Mouse (Mus musculus) embryonic facial prominence, embryonic 15.5 days (tissue): Measurements from ENCODE around the gene Gga1. TPM values are rescaled to one million over a fixed set of nuclear protein-coding genes. Genes with fewer than 3 reads are reported as not detected.
A peak's percentile ranks its signal among the peaks of the same experiment; 100 is the strongest.

ENCODE experiments used
- ATAC-seq: fragments of 200-750 bp; cut with Nextera tagmentation; 2 replicates; pipeline ENCODE4 v1.8.0; 2017; ENCODE audit warnings: low read depth, moderate TSS enrichment; ENCODE audit not compliant: insufficient number of reproducible peaks, low FRiP score, low TSS enrichment
- H3K27ac ChIP-seq: fragments of 300-500 bp; sonication (generic); replicated peaks from 2 replicates; pipeline ENCODE4 v1.5.1; 2015; ENCODE audit warnings: mild to moderate bottlenecking, inconsistent platforms
- H3K27me3 ChIP-seq: fragments of 300-500 bp; sonication (generic); 2 replicates; pipeline ENCODE4 v1.6.1; 2015; ENCODE audit warnings: inconsistent platforms
- H3K36me3 ChIP-seq: fragments of 300-500 bp; sonication (generic); 2 replicates; pipeline ENCODE4 v1.6.1; 2015; ENCODE audit warnings: mild to moderate bottlenecking, inconsistent platforms
- H3K4me1 ChIP-seq: fragments of 300-500 bp; sonication (generic); 2 replicates; pipeline ENCODE4 v1.6.1; 2015; ENCODE audit warnings: inconsistent platforms
- H3K4me2 ChIP-seq: fragments of 300-500 bp; sonication (generic); replicated peaks from 2 replicates; pipeline ENCODE4 v1.6.1; 2015; ENCODE audit warnings: mild to moderate bottlenecking, inconsistent platforms
- H3K4me3 ChIP-seq: fragments of 300-500 bp; sonication (generic); replicated peaks from 2 replicates; pipeline ENCODE4 v1.5.1; 2015; ENCODE audit warnings: mild to moderate bottlenecking, inconsistent platforms
- H3K9ac ChIP-seq: fragments of 300-500 bp; sonication (generic); 2 replicates; pipeline ENCODE4 v1.6.1; 2015; ENCODE audit warnings: inconsistent platforms
- H3K9me3 ChIP-seq: fragments of 300-500 bp; sonication (generic); replicated peaks from 2 replicates; pipeline ENCODE4 v1.6.1; 2016; ENCODE audit warnings: inconsistent platforms
- WGBS: fragments of 180-500 bp; shearing (Covaris S2); methylation state at CpG from one replicate; pipeline ENCODE4 v1.1.7; 2015; 5-methylcytosine and 5-hydroxymethylcytosine counted together
- polyA plus RNA-seq: library from polyadenylated mRNA; unstranded; fragments of >200 nt; fragmentation: Nextera tagmentation; extraction: Ambion mirVana; gene quantifications from 2 replicates; pipeline ENCODE4 v1.2.1, GENCODE M21; 2015

Gene Gga1
- polyA plus RNA-seq, 1 experiment from 2014 or later, result 62.0 TPM

DNA sequence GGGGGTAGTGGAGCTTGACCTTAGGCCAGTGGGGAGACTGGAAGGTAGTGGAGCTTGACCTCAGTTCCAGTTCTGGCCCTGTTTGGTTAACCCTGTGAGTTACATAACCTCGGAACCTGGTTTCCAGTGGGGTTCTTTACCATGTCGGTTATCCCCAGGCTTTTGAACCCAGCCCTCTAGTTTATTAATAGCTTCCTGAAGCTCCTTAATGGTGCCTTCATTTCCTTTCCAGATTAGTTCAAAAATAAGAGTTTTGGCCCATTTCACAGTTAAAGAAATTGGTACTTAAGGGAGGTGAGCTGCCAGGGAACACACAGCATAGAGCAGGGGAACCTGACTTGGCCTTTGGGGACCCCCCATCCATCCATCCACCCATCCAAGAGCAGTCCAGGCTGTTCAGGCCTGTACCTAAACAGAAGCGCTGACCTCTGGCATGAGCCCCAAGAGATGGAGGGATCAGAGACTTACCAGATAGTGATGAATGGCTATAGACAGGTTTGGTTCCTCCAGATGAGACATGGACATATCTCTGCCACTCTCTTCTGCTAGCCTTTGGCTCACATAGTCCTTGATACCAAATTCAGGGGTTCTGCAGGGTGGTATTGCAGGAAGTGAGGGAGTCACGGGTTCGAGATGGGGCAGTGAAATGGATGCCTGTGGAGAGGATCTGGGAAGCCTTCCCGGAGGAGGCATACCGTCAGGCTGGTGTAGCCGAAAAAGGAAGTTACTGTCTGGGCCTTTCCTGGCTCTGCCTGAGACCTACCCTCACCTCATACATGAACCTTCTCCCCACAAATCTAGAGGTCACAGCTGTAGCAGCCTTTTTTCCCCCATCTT is 38.1 kb downstream of the Gga1 start:
- ATAC-seq, result no peak
- Histone ChIP-seq H3K4me2 (peak overlapping the region; percentile 95), H3K27ac (no peak overlapping the region), H3K9me3 (no peaks in the 10 kb centered on the region), H3K36me3 (peaks cover 32% of the 10 kb centered on the region), H3K4me1 (peaks cover 28% of the 10 kb centered on the region), H3K9ac (peak overlapping the region; percentile 69; the same call in 1 of the 2 replicates), H3K27me3 (no peaks in the 10 kb centered on the region), H3K4me3 (peak overlapping the region; percentile 76)
- 43% methylated on average over 8 of the region's 8 CpGs for WGBS

DNA sequence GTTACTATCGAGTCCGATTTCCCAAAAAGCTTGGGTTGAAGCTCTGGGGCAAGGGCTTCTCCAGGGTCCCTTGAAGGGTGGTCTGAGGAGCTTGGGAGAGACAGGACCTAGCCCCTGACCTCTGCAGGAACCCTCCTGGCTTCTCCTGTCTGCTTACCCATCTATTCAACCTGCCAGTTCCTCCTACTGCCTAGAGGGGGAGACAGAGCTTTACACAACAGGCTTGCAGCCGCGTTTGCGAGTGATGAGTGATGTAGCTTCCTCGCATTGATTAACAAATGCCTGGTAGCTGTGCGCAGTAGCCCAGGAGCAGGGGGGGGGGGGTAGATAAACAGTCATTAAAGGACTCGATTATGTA is 38.6 kb downstream of the Gga1 start:
- H3K9me3 ChIP-seq, result no peaks in the 10 kb centered on the region
- 8% methylated on average over 8 of the region's 8 CpGs for WGBS
- H3K36me3 ChIP-seq, result peaks cover 26% of the 10 kb centered on the region
- ATAC-seq, result no peak
- peak overlapping the region; percentile 95 for H3K4me2 ChIP-seq
- 0 out of 2 replicates have a peak overlapping the region, but pooled peaks have one; percentile 74 for H3K27ac ChIP-seq
- peaks cover 33% of the 10 kb centered on the region for H3K4me1 ChIP-seq
- H3K4me3 ChIP-seq, result peak overlapping the region; percentile 76
- no peak overlapping the region for H3K9ac ChIP-seq
- H3K27me3 ChIP-seq, result no peaks in the 10 kb centered on the region

DNA sequence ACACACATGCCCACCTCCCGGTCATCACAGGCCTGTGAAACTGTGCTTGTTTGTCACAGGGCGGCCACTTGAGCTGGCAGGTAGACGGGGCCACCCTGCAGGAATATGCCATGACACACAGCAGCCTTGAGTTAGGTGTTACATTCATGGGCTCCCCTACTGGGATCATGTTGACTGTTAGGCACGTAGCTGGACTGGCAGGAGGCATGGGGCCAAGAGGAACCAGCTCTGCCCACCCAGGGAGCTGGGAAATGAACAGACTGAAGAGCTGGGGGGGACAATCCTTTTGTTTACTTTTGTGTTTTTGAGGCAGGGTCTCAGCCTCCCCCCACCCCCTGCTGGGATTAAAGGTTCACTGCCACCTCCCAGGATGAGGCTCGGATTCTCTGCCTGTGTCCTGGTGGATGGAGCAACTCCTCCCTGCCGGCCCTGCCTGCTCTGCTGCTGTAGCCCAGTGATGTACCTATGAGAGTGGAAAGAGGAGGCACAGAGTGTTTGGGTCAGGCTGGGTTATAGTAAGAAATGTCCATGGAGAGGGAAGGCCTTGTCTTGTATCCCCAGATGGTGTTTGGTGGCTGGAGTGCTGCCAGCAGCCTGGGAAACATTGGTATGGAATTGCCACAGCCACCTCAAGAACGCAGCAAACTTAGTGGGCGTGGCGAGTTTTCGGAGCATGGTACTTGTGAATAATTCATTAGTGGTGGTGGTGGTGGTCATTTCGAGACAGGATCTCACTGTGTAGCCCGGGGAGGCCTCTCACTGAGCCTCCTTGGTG is 39.2 kb downstream of the Gga1 start:
- 45% methylated on average over 12 of the region's 12 CpGs for WGBS
- no peak for ATAC-seq
- no peaks in the 10 kb centered on the region for H3K9me3 ChIP-seq
- peaks cover 33% of the 10 kb centered on the region for H3K4me1 ChIP-seq
- H3K27ac ChIP-seq, result peak overlapping the region; percentile 74
- no peaks in the 10 kb centered on the region for H3K27me3 ChIP-seq
- H3K4me3 ChIP-seq, result peak overlapping the region; percentile 76
- peak overlapping the region; percentile 95 for H3K4me2 ChIP-seq
- 0 out of 2 replicates have a peak overlapping the region, but pooled peaks have one; percentile 9 for H3K9ac ChIP-seq
- peaks cover 20% of the 10 kb centered on the region for H3K36me3 ChIP-seq

DNA sequence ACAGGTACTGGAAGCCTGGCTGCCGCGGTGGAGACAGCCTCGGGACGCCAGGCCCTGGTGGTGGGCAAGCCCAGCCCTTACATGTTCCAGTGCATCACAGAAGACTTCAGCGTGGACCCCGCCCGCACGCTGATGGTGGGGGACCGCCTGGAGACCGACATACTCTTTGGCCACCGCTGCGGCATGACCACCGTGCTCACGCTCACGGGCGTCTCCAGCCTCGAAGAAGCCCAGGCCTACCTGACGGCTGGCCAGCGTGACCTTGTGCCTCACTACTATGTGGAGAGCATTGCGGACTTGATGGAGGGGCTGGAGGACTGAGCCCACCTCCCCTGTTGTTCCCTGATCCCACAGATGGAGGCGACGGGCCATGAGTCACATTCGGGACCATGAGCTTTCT is 41.1 kb downstream of the Gga1 start:
- H3K4me1 ChIP-seq, result peaks cover 34% of the 10 kb centered on the region
- H3K4me3 ChIP-seq, result no peak overlapping the region
- H3K27me3 ChIP-seq, result no peaks in the 10 kb centered on the region
- WGBS, result 86% methylated on average over 23 of the region's 23 CpGs
- H3K9me3 ChIP-seq, result no peaks in the 10 kb centered on the region
- no peak for ATAC-seq
- no peak overlapping the region for H3K27ac ChIP-seq
- H3K9ac ChIP-seq, result no peak overlapping the region
- H3K36me3 ChIP-seq, result peaks cover 12% of the 10 kb centered on the region
- H3K4me2 ChIP-seq, result no peak overlapping the region

DNA sequence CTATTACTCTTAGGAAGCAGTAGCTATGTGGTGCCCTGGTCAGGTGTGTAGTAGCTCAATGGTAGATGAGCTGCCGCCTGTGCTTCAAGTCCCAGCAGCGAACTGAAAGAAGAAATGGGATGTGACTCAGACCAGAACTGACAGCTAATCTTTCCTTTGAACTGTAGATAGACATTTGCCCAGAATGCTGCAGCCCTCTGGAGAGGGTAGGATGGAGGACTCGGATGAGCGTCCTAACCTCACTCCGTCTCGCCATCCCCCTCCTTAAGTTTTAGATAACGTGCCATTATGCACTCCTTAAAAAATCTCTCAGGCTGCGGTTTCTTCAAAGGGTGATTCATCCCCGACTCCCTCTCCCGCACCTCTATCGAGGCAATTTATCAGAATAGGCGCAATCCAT is 42.9 kb downstream of the Gga1 start:
- peaks cover 12% of the 10 kb centered on the region for H3K36me3 ChIP-seq
- 73% methylated on average over 12 of the region's 12 CpGs for WGBS
- ATAC-seq, result no peak
- no peak overlapping the region for H3K4me3 ChIP-seq
- no peaks in the 10 kb centered on the region for H3K9me3 ChIP-seq
- H3K27ac ChIP-seq, result no peak overlapping the region
- H3K4me2 ChIP-seq, result no peak overlapping the region
- no peaks in the 10 kb centered on the region for H3K27me3 ChIP-seq
- peaks cover 37% of the 10 kb centered on the region for H3K4me1 ChIP-seq
- H3K9ac ChIP-seq, result no peak overlapping the region

DNA sequence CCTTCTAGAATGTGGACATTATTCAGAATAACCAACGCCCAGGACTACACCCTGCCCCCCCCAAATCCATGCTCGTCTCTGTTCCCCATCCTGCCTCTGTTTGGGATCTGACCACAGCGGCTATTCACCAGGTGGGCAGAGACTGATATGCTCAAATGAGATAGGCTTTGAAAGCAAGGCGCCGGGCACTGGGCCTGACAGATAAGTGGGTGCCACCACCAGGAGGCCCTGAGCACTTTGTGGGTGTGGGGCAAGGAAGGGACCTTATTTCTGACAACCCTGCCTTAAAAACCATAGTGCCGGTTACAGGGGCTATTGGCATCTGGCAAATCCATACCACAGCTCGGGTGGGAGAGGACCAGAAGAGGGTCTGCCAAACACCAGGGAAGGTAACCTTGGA is 45.7 kb downstream of the Gga1 start:
- peaks cover 12% of the 10 kb centered on the region for H3K36me3 ChIP-seq
- H3K27ac ChIP-seq, result no peak overlapping the region
- no peak overlapping the region for H3K9ac ChIP-seq
- H3K4me1 ChIP-seq, result peaks cover 41% of the 10 kb centered on the region
- H3K4me2 ChIP-seq, result no peak overlapping the region
- H3K9me3 ChIP-seq, result no peaks in the 10 kb centered on the region
- ATAC-seq, result no peak
- WGBS, result 86% methylated on average over 7 of the region's 7 CpGs
- H3K4me3 ChIP-seq, result no peak overlapping the region
- H3K27me3 ChIP-seq, result no peaks in the 10 kb centered on the region

DNA sequence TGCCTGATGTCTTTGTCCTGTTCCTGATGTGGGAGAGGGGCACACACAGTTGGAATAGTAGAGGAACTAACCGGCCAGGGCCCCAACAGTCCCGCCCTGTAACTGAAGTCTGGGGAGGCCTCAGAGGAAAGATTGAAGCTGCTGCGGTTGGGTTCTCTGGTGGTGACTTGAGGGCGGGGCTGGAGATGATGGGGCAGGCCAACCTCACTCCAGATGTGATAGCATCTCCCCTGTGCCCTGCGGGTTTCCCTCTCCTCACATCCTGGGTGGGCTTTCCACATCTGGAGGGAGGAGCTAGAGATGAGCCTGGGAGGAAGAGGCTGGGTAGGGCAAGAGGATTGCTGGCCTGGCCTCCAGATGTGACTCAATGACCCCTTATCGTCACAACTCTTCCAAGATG is 46.6 kb downstream of the Gga1 start:
- Histone ChIP-seq H3K4me3 (no peak overlapping the region), H3K4me1 (peaks cover 43% of the 10 kb centered on the region), H3K36me3 (peaks cover 7% of the 10 kb centered on the region), H3K27me3 (no peaks in the 10 kb centered on the region), H3K4me2 (no peak overlapping the region), H3K9ac (no peak overlapping the region), H3K27ac (peak overlapping the region; percentile 66; the same call in 1 of the 2 replicates), H3K9me3 (no peaks in the 10 kb centered on the region)
- whole genome bisulfite sequencing, result 37% methylated on average over 6 of the region's 6 CpGs
- no peak for ATAC-seq

DNA sequence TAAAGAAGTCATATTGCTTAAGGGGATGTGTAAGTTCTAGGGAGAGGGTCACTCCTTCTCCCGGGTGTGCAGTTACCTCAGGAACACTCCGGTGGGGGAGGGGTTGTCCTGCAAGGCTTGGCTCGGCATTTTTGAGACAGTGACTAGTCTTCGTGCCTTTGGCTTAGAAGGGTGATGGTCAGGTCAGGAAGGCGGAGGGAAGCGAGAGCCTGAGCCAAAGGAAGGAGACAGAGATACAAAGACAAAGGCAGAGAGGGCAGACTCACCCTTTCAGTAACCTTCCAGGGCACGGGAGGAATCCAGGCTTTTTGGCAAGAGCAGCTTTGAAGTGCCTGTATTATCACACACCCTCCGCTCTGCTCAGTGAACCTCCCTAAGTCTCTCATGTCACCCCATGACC is 48.1 kb downstream of the Gga1 start:
- Histone ChIP-seq H3K36me3 (peaks cover 10% of the 10 kb centered on the region), H3K4me1 (peaks cover 54% of the 10 kb centered on the region), H3K9ac (no peak overlapping the region), H3K4me3 (no peak overlapping the region), H3K27me3 (no peaks in the 10 kb centered on the region), H3K27ac (peak overlapping the region; percentile 98), H3K9me3 (no peaks in the 10 kb centered on the region), H3K4me2 (peak overlapping the region; percentile 71; the same call in 1 of the 2 replicates)
- no peak for ATAC-seq
- WGBS, result 36% methylated on average over 8 of the region's 8 CpGs

DNA sequence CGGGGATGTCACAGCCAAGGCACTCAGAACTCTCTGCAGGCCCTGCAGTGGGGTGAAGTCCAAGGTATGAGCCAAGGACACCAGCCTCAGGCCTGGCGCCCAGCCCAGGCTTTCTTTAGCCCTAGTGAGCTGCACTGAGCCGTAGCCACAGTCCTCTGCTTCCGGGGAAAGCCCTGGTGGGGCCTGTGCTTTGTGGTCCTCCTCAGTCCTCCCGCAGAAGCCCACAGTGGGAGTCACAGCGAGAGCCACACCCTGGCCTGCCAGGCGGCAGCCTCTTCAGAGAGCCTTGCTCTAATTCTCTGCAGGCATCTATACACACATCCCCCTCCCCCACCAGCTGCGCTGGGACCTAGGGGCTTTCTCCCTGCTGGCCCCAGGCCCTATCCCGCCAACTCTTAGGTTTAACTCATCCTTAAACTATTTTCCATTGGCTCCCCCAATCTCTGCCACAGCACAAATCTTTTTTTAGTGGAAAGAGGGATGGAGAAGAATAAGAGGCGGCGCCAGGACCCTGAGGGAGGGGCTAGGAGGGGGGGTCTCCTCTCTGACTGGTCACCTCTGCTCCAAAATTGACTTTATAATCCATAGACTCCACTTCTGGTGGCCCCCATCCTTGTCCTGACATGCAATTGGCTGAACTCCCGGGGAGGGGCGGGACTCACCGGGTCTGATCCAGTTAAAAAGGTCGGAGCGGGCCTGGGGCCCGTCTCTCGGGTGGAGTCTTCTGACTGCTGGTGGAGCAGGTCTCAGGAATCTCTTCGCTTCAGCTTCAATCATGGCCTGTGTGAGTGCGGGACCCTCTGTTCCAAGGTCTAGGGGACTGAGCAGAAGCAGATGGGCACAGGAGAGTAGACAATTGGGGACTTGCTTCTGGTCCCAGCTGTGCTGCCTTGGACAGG is 49.3 kb downstream of the Gga1 start, which contains the start of gene Lgals1:
Gene Lgals1 (plus strand): TSS at position 705 of the 899 bp plus-strand sequence.
- H3K27me3 ChIP-seq, result no peaks in the 10 kb centered on the region
- H3K4me1 ChIP-seq, result peaks cover 50% of the 10 kb centered on the region
- H3K4me3 ChIP-seq, result peak within 1 kb of the TSS; percentile 65
- H3K9ac ChIP-seq, result peak within 1 kb of the TSS; percentile 47
- peaks cover 19% of the 10 kb centered on the region for H3K36me3 ChIP-seq
- peak within 1 kb of the TSS; percentile 71 for H3K4me2 ChIP-seq
- no peaks in the 10 kb centered on the region for H3K9me3 ChIP-seq
- peak; percentile 90 for ATAC-seq
- 3% methylated on average over 20 of the region's 20 CpGs for WGBS
- H3K27ac ChIP-seq, result peak within 1 kb of the TSS; percentile 98

DNA sequence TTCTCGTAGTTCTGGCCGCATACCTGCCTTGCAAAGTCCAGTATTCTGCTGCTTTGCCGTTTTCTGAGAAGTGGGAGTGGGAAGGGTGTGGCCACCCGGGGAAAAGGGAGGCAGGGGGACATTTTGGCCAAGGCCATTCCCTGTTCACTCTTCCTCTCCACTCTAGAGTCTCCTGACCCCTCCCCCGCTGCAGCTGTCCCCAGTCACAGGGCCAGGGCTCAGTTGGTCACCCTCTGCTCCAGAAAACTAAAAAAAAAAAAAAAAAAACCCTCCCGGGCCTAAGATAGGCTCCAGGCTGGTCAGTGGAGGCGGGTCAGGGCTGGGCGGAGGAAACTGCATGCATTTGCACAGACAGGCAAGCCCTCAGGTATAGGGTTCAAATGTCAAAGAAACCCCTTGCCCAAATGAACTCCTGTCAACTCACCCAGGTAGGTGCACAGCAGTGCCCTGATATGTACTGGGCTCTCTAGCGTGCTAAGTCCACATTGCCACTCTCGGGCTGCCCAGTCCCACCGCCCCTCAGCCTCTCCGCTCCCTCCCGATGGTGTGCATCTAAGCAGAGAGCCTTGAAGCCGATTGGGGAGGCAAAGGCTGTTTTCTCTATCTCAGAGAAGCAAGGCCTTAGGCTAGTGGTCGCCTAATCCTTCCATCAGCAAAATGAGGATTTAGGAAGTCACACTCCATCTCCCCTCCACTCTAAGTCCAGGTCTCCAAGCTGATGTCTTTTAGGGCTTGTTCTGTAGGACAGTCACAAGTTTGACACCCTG is 50.2 kb downstream of the Gga1 start:
- H3K27me3 ChIP-seq, result no peaks in the 10 kb centered on the region
- peak overlapping the region; percentile 47 for H3K9ac ChIP-seq
- H3K36me3 ChIP-seq, result peaks cover 20% of the 10 kb centered on the region
- 12% methylated on average over 15 of the region's 15 CpGs for WGBS
- ATAC-seq, result no peak
- H3K4me3 ChIP-seq, result peak overlapping the region; percentile 65
- peak overlapping the region; percentile 98 for H3K27ac ChIP-seq
- H3K4me1 ChIP-seq, result peaks cover 53% of the 10 kb centered on the region
- H3K9me3 ChIP-seq, result no peaks in the 10 kb centered on the region
- H3K4me2 ChIP-seq, result peak overlapping the region; percentile 71
